Mouse (Mus musculus): Measurements from ENCODE around the gene Prss8. TPM values are rescaled to one million over a fixed set of nuclear protein-coding genes. Genes with fewer than 3 reads are reported as not detected.

The Prss8 gene
- total and polyA plus RNA-seq, 3 experiments, result 0.05 TPM; not detected in 2

GRCm38 (mm10) chr7:127922451-127923275 is 7.2 kb downstream of the Prss8 start:
- no peaks in the 10 kb centered on the region for H3K9me3 ChIP-seq (replicated peaks)

GRCm38 (mm10) chr7:127921516-127921915 is 8.4 kb downstream of the Prss8 start:
- peaks cover 95% of the 10 kb centered on the region for H3K36me3 ChIP-seq (replicated peaks)
- H3K4me1 ChIP-seq (ENCODE audit: insufficient read depth, low read depth, low read length), result peaks cover 19% of the 10 kb centered on the region
- no peaks in the 10 kb centered on the region for H3K9me3 ChIP-seq (replicated peaks)
- DNase-seq (ENCODE audit: low spot score) (no peak), ATAC-seq (ENCODE audit: extremely low read depth, insufficient number of reproducible peaks, low FRiP score, poor library complexity, severe bottlenecking) (no peak)
- TF ChIP-seq CTCF (IDR thresholded peaks at IDR 0.05; ENCODE audit: low read depth, low read length) (peak; percentile 5; the same call in 1 of the 2 replicates), POLR2AphosphoS5 (IDR thresholded peaks at IDR 0.05; ENCODE audit: insufficient replicate concordance, low read depth, low read length) (no peak)
- H3K4me3 ChIP-seq (ENCODE audit: low read depth, low read length), result no peak overlapping the region
- no peaks in the 10 kb centered on the region for H3K27me3 ChIP-seq (ENCODE audit: insufficient read depth, low read length)

More at GRCm38 (mm10) chr7:127922451-127923275, 7.2 kb downstream of the Prss8 start:
- no peak for TF ChIP-seq CTCF (IDR thresholded peaks at IDR 0.05; ENCODE audit: low read depth, low read length)
- TF ChIP-seq GATA1 (IDR thresholded peaks at IDR 0.05; ENCODE audit: borderline replicate concordance, low read length), result no peak
- TF ChIP-seq TAL1 (conservative IDR thresholded peaks at IDR 0.05; ENCODE audit: low read depth, low read length), result no peak
- TF ChIP-seq GATA2 (IDR thresholded peaks at IDR 0.05; ENCODE audit: borderline replicate concordance, low read depth, low read length), result no peak
- TF ChIP-seq POLR2AphosphoS5 (IDR thresholded peaks at IDR 0.05; ENCODE audit: insufficient replicate concordance, low read depth, low read length), result no peak
- ATAC-seq (ENCODE audit: extremely low read depth, insufficient number of reproducible peaks, low FRiP score, poor library complexity, severe bottlenecking) (peak; percentile 34), DNase-seq (ENCODE audit: low spot score) (no peak)
- Histone ChIP-seq H3K36me3 (replicated peaks) (peaks cover 96% of the 10 kb centered on the region), H3K4me3 (ENCODE audit: low read depth, low read length) (no peak overlapping the region), H3K4me1 (ENCODE audit: insufficient read depth, low read depth, low read length) (peaks cover 16% of the 10 kb centered on the region), H3K27me3 (ENCODE audit: insufficient read depth, low read length) (no peaks in the 10 kb centered on the region)

GRCm38 (mm10) chr7:127919290-127919689 is 10.6 kb downstream of the Prss8 start:
- DNase-seq (ENCODE audit: low spot score) (no peak), ATAC-seq (ENCODE audit: extremely low read depth, insufficient number of reproducible peaks, low FRiP score, poor library complexity, severe bottlenecking) (no peak)

GRCm38 (mm10) chr7:127918203-127918602 is 11.7 kb downstream of the Prss8 start:
- ATAC-seq (ENCODE audit: extremely low read depth, insufficient number of reproducible peaks, low FRiP score, poor library complexity, severe bottlenecking), result no peak
- DNase-seq (ENCODE audit: low spot score), result no peak

More at GRCm38 (mm10) chr7:127919290-127919689, 10.6 kb downstream of the Prss8 start:
- Histone ChIP-seq H3K27me3 (ENCODE audit: insufficient read depth, low read length) (no peaks in the 10 kb centered on the region), H3K9me3 (replicated peaks) (no peaks in the 10 kb centered on the region), H3K4me1 (ENCODE audit: insufficient read depth, low read depth, low read length) (peaks cover 23% of the 10 kb centered on the region), H3K4me3 (ENCODE audit: low read depth, low read length) (no peak overlapping the region), H3K36me3 (replicated peaks) (peaks cover 94% of the 10 kb centered on the region)
- TF ChIP-seq CTCF (IDR thresholded peaks at IDR 0.05; ENCODE audit: low read depth, low read length), result no peak
- no peak for TF ChIP-seq GATA1 (IDR thresholded peaks at IDR 0.05; ENCODE audit: borderline replicate concordance, low read length)
- no peak for TF ChIP-seq GATA2 (IDR thresholded peaks at IDR 0.05; ENCODE audit: borderline replicate concordance, low read depth, low read length)
- TF ChIP-seq POLR2AphosphoS5 (IDR thresholded peaks at IDR 0.05; ENCODE audit: insufficient replicate concordance, low read depth, low read length), result no peak
- TF ChIP-seq TAL1 (conservative IDR thresholded peaks at IDR 0.05; ENCODE audit: low read depth, low read length), result no peak

GRCm38 (mm10) chr7:127915293-127915692 is 14.6 kb downstream of the Prss8 start:
- ATAC-seq (ENCODE audit: extremely low read depth, insufficient number of reproducible peaks, low FRiP score, poor library complexity, severe bottlenecking) (no peak), DNase-seq (ENCODE audit: low spot score) (no peak)
- H3K9me3 ChIP-seq (replicated peaks), result no peaks in the 10 kb centered on the region
- no peak for TF ChIP-seq POLR2AphosphoS5 (IDR thresholded peaks at IDR 0.05; ENCODE audit: insufficient replicate concordance, low read depth, low read length)
- no peak for TF ChIP-seq CTCF (IDR thresholded peaks at IDR 0.05; ENCODE audit: low read depth, low read length)
- no peak for TF ChIP-seq TAL1 (conservative IDR thresholded peaks at IDR 0.05; ENCODE audit: low read depth, low read length)
- TF ChIP-seq GATA1 (IDR thresholded peaks at IDR 0.05; ENCODE audit: borderline replicate concordance, low read length), result no peak
- no peak for TF ChIP-seq GATA2 (IDR thresholded peaks at IDR 0.05; ENCODE audit: borderline replicate concordance, low read depth, low read length)
- H3K4me1 ChIP-seq (ENCODE audit: insufficient read depth, low read depth, low read length), result peaks cover 24% of the 10 kb centered on the region
- no peak overlapping the region for H3K4me3 ChIP-seq (ENCODE audit: low read depth, low read length)
- H3K27me3 ChIP-seq (ENCODE audit: insufficient read depth, low read length), result no peaks in the 10 kb centered on the region
- peaks cover 63% of the 10 kb centered on the region for H3K36me3 ChIP-seq (replicated peaks)

More at GRCm38 (mm10) chr7:127918203-127918602, 11.7 kb downstream of the Prss8 start:
- Histone ChIP-seq H3K27me3 (ENCODE audit: insufficient read depth, low read length) (no peaks in the 10 kb centered on the region), H3K4me3 (ENCODE audit: low read depth, low read length) (no peak overlapping the region), H3K9me3 (replicated peaks) (no peaks in the 10 kb centered on the region), H3K4me1 (ENCODE audit: insufficient read depth, low read depth, low read length) (peaks cover 27% of the 10 kb centered on the region), H3K36me3 (replicated peaks) (peaks cover 84% of the 10 kb centered on the region)
- TF ChIP-seq CTCF (IDR thresholded peaks at IDR 0.05; ENCODE audit: low read depth, low read length) (peak; percentile 42; the same call in 1 of the 2 replicates), POLR2AphosphoS5 (IDR thresholded peaks at IDR 0.05; ENCODE audit: insufficient replicate concordance, low read depth, low read length) (no peak)

- ATAC-seq (ENCODE audit: extremely low read depth, insufficient number of reproducible peaks, low FRiP score, poor library complexity, severe bottlenecking), result no peak
- Histone ChIP-seq H3K27me3 (ENCODE audit: insufficient read depth, low read length) (no peaks in the 10 kb centered on the region), H3K4me1 (ENCODE audit: insufficient read depth, low read depth, low read length) (peaks cover 23% of the 10 kb centered on the region), H3K36me3 (replicated peaks) (peaks cover 63% of the 10 kb centered on the region), H3K9me3 (replicated peaks) (no peaks in the 10 kb centered on the region), H3K4me3 (ENCODE audit: low read depth, low read length) (peak overlapping the region; percentile 87)
- DNase-seq (ENCODE audit: low spot score), result no peak
- no peak for TF ChIP-seq GATA1 (IDR thresholded peaks at IDR 0.05; ENCODE audit: borderline replicate concordance, low read length)
- no peak for TF ChIP-seq GATA2 (IDR thresholded peaks at IDR 0.05; ENCODE audit: borderline replicate concordance, low read depth, low read length)
- no peak for TF ChIP-seq POLR2AphosphoS5 (IDR thresholded peaks at IDR 0.05; ENCODE audit: insufficient replicate concordance, low read depth, low read length)
- TF ChIP-seq TAL1 (conservative IDR thresholded peaks at IDR 0.05; ENCODE audit: low read depth, low read length), result no peak
- TF ChIP-seq CTCF (IDR thresholded peaks at IDR 0.05; ENCODE audit: low read depth, low read length), result no peak
Measured at GRCm38 (mm10) chr7:127912938-127913337, 17.0 kb downstream of the Prss8 start.

Data from G1E (cell line).